Mouse (Mus musculus): Measurements from ENCODE around the gene Exoc3l. TPM values are rescaled to one million over a fixed set of nuclear protein-coding genes. Genes with fewer than 3 reads are reported as not detected.

Gene Exoc3l
- total and polyA plus RNA-seq, 3 experiments, result 3.9 to 11.8 (median 4.7) TPM

DNA sequence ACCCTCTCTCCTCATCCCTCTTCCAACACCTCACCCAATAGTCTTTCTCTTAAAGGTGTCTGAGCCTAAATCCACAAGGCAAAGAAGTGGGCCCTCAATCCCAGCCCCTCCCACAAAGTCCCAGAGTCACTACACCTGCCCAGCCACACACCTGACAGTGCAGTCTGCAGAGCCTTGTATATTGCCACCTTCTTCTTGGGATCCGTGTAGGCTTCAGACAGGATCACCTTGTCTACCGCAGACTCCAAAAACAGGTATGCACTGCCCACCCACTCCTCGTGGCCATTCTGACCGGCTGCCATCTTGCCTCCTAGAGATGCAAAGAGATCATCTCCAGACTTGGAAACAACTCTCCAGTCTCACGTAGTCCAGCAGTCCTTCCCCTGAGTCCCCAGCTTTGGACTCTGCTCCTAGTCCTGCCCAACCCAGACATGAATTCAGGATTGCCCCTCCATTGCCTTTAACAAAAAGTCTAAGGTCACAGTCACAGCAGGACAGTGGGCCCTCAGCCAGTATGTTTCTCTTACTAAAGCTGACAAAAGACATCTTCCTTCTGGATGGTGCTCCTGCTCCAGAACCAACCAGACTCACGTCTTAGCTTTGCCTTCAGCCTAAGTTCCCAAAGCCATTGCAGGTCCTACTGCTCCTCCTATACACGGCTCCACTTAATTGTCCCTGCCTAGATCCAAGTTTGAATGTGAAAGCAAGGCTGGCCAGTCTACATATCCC is 35.4 kb downstream of the Exoc3l start:
- H3K36me3 ChIP-seq (ENCODE audit: control insufficient read depth, insufficient read depth, low read length), result no peaks in the 10 kb centered on the region
- TF ChIP-seq CTCF (IDR thresholded peaks at IDR 0.05) (no peak), POLR2A (IDR thresholded peaks at IDR 0.05; ENCODE audit: insufficient read depth, low read depth, low read length) (no peak), EP300 (IDR thresholded peaks at IDR 0.05; ENCODE audit: insufficient read depth, low read depth, low read length) (no peak)
- DNase-seq, result no peak
- no peak overlapping the region for H3K27ac ChIP-seq
- H3K4me3 ChIP-seq, result no peak overlapping the region
- H3K79me2 ChIP-seq (replicated peaks; ENCODE audit: control insufficient read depth, insufficient read depth, low read length), result no peaks in the 10 kb centered on the region
- H3K27me3 ChIP-seq (ENCODE audit: control insufficient read depth, insufficient read depth, low read length), result no peaks in the 10 kb centered on the region
- peaks cover 4% of the 10 kb centered on the region; the same call in 1 of the 2 replicates for H3K4me1 ChIP-seq (ENCODE audit: control insufficient read depth, insufficient read depth, low read length)
- no peak overlapping the region for H3K9ac ChIP-seq (ENCODE audit: low read depth, low read length)
- intact Hi-C loops (cut with DNase I), result loop anchor here (10.0 kb wide), 1 partner anchor 606 kb away; no protein-coding TSS in a partner anchor
- 88% methylated on average over 7 of the region's 7 CpGs for WGBS

DNA sequence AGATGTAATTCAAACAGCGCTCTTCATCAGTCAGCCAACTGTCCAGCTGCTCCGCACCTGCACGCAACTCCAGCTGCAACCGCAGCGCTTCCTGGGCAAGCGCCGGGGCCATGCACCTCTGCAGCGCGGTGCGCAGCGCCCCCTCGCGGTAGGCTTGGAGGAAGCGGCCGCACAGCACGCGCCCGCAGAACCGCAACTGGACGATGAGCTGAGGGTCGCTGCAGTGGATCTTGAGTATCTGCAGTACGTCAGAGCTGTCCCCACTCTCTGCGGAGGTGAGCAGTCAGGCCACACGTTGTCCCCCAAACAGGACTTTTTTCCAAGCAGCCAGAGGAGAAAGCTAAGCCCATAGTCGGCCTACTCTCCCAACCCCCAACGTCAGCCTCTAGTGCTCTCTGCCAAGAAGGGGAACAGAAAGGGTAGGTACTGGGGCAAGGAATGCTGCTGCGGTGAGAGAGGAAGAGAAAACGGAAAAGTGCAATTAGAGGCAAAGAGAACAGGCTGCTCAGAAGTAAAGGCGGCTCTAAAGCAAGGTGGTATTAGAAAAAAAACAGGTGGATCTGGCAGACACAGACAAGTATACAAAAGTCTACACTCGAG is 36.1 kb downstream of the Exoc3l start:
- 8% methylated on average over 30 of the region's 30 CpGs for WGBS
- Histone ChIP-seq H3K9ac (ENCODE audit: low read depth, low read length) (no peak overlapping the region), H3K79me2 (replicated peaks; ENCODE audit: control insufficient read depth, insufficient read depth, low read length) (no peaks in the 10 kb centered on the region), H3K4me3 (peak overlapping the region; percentile 47), H3K27me3 (ENCODE audit: control insufficient read depth, insufficient read depth, low read length) (no peaks in the 10 kb centered on the region), H3K4me1 (ENCODE audit: control insufficient read depth, insufficient read depth, low read length) (peaks cover 2% of the 10 kb centered on the region; the same call in 1 of the 2 replicates), H3K36me3 (ENCODE audit: control insufficient read depth, insufficient read depth, low read length) (no peaks in the 10 kb centered on the region), H3K27ac (no peak overlapping the region)
- no peak for TF ChIP-seq POLR2A (IDR thresholded peaks at IDR 0.05; ENCODE audit: insufficient read depth, low read depth, low read length)
- 0 out of 2 replicates have a peak, but pooled peaks have one; percentile 44 for TF ChIP-seq EP300 (IDR thresholded peaks at IDR 0.05; ENCODE audit: insufficient read depth, low read depth, low read length)
- intact Hi-C loops (cut with DNase I), result loop anchor here (10.0 kb wide), 1 partner anchor 605 kb away; no protein-coding TSS in a partner anchor
- peak; percentile 76 to 86 for DNase-seq

DNA sequence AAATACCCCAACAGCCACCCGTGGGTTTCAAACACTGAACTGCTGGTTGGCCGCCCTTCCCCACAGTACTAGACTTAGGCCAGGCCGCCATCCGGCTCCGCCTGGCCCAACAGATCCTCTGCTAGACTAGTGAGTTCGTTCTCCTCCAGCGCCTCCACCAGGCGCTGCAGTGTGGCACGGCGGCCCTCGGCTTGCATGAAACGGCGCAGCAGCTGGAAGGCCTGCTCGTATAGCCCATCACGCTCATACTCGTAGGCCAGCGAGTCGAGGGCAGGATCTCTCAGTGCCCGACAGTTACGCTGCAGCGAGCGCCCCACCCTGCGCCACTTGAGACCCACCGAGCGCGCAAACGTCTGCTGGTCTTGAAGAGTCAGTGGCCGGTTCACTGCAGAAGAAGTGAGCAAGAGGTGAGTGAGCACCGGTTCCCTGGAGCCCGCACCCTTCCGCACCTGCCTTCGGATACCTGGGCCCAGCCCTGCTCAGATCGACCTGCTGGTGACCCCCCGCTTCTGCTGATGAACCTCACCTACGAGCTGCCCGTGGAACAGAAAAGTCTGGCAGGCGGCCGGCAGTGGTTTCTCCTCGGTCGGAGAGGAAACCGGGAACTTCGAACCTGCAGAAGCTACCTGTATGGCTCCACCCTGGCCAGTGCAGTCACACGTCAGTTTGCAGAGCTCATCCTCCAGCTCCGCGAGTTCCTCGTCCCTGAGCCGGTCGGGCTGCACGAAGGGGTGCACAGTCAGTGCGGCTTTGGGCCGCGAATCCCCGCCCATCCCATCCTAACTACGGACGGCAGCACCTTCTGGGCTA is 36.8 kb downstream of the Exoc3l start:
- TF ChIP-seq EP300 (IDR thresholded peaks at IDR 0.05; ENCODE audit: insufficient read depth, low read depth, low read length), result no peak
- no peak for TF ChIP-seq POLR2A (IDR thresholded peaks at IDR 0.05; ENCODE audit: insufficient read depth, low read depth, low read length)
- TF ChIP-seq CTCF (IDR thresholded peaks at IDR 0.05), result no peak
- DNase-seq, result no peak
- Histone ChIP-seq H3K9ac (ENCODE audit: low read depth, low read length) (no peak overlapping the region), H3K36me3 (ENCODE audit: control insufficient read depth, insufficient read depth, low read length) (no peaks in the 10 kb centered on the region), H3K27ac (no peak overlapping the region), H3K4me1 (ENCODE audit: control insufficient read depth, insufficient read depth, low read length) (peaks cover 2% of the 10 kb centered on the region; the same call in 1 of the 2 replicates), H3K27me3 (ENCODE audit: control insufficient read depth, insufficient read depth, low read length) (no peaks in the 10 kb centered on the region), H3K4me3 (peak overlapping the region; percentile 47), H3K79me2 (replicated peaks; ENCODE audit: control insufficient read depth, insufficient read depth, low read length) (no peaks in the 10 kb centered on the region)
- 41% methylated on average over 55 of the region's 55 CpGs for WGBS
- intact Hi-C loops (cut with DNase I), result no loop called here

DNA sequence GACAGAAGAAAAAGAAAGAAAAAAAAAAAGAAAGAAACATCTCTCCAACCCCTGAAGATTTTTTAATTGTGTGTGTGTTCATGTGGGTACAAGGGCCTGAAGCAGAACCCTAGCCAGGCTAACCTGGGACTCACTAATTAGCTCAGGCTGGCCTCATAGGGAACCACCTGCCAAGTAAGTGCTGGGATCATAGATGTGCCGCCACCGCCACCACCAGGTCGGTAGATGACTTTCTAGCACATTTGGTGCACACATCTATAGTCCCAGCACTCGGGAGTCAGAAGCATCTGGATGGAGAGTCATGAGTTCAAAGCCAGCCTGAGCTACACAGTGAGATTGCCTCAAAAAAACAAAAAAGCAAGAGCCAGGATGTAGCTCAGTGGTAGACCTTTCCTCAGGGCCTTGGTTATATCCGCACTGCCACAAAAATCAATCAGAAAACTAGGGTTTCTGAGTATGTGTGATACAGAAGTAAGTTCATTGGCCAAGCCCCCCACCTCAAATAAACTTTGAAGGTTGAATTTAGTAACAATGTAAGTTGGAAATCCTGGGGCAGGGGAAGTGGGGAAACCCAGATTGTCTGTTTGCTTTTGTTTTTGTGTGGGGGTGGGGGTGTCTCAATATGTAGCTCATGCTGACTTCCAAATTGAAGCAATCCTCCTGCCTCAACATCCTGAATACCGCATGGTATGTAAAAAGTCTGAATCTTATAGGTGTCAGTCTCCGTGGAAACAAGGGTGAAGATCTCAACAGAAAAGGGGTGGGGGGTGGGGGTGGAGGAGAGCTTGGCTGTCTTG is 38.4 kb downstream of the Exoc3l start:
- DNase-seq, result no peak
- Histone ChIP-seq H3K9ac (ENCODE audit: low read depth, low read length) (no peak overlapping the region), H3K79me2 (replicated peaks; ENCODE audit: control insufficient read depth, insufficient read depth, low read length) (no peaks in the 10 kb centered on the region), H3K4me1 (ENCODE audit: control insufficient read depth, insufficient read depth, low read length) (peaks cover 2% of the 10 kb centered on the region; the same call in 1 of the 2 replicates), H3K27me3 (ENCODE audit: control insufficient read depth, insufficient read depth, low read length) (no peaks in the 10 kb centered on the region), H3K27ac (no peak overlapping the region), H3K36me3 (ENCODE audit: control insufficient read depth, insufficient read depth, low read length) (no peaks in the 10 kb centered on the region), H3K4me3 (no peak overlapping the region)
- intact Hi-C loops (cut with DNase I), result no loop called here
- 79% methylated on average over 7 of the region's 7 CpGs for WGBS
- TF ChIP-seq CTCF (IDR thresholded peaks at IDR 0.05) (no peak), EP300 (IDR thresholded peaks at IDR 0.05; ENCODE audit: insufficient read depth, low read depth, low read length) (no peak), POLR2A (IDR thresholded peaks at IDR 0.05; ENCODE audit: insufficient read depth, low read depth, low read length) (no peak)

DNA sequence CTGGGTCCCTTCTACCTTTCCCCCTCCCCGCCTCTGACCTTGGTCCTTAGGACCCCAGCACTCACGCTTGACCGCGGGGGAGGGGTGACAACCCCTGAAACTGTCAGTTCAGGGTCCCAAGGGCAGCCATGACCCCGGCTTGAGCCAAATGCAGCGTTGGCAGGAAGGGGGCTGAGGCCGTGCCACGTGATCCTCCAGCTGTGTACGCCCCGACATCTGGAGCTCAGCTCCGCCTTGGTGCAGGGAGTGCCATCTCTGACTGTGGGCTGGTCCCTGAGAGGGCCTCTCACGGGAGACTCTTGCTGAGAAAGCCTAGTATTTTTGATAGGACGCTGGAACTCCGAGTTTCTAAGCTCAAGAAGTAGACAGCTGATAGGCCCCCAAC is 40.9 kb downstream of the Exoc3l start, which contains the start of gene B3gnt9:
B3gnt9 (minus strand) TSS at position 188 of the 385 bp plus-strand sequence.
- DNase-seq, result peak; percentile 84 to 85
- TF ChIP-seq CTCF (IDR thresholded peaks at IDR 0.05) (no peak), EP300 (IDR thresholded peaks at IDR 0.05; ENCODE audit: insufficient read depth, low read depth, low read length) (no peak), POLR2A (IDR thresholded peaks at IDR 0.05; ENCODE audit: insufficient read depth, low read depth, low read length) (no peak; the same call in 1 of the 2 replicates)
- H3K9ac ChIP-seq (ENCODE audit: low read depth, low read length), result peak within 1 kb of the TSS; percentile 37
- WGBS, result 6% methylated on average over 14 of the region's 14 CpGs
- no peaks in the 10 kb centered on the region for H3K36me3 ChIP-seq (ENCODE audit: control insufficient read depth, insufficient read depth, low read length)
- H3K4me3 ChIP-seq, result peak within 1 kb of the TSS; percentile 76
- no peaks in the 10 kb centered on the region for H3K79me2 ChIP-seq (replicated peaks; ENCODE audit: control insufficient read depth, insufficient read depth, low read length)
- no peaks in the 10 kb centered on the region for H3K27me3 ChIP-seq (ENCODE audit: control insufficient read depth, insufficient read depth, low read length)
- peaks cover 2% of the 10 kb centered on the region; the same call in 1 of the 2 replicates for H3K4me1 ChIP-seq (ENCODE audit: control insufficient read depth, insufficient read depth, low read length)
- H3K27ac ChIP-seq, result peak within 1 kb of the TSS; percentile 78
- intact Hi-C loops (cut with DNase I), result loop anchor here (2.0 kb wide), 2 partner anchors 30 to 36 kb away; partner anchors contain the start of gene D230025D16Rik
